19 mouse cellular contexts compared by ENCODE assay signal in genomic region chr8:66433577-66433976, GRCm38 (mm10). TPM values are rescaled to one million over a fixed set of nuclear protein-coding genes. Genes with fewer than 3 reads are reported as not detected.
DNase-seq lines count a peak whose midpoint lies in the region; ATAC-seq and TF ChIP-seq lines count a peak whose summit lies in the region.
"Had no signal": no experiment of that assay in that cellular context is flagged by ENCODE, and none has a peak within 500 bp of the region (broad histone marks: within the 10 kb centered on the region; RNA-seq: fewer than 3 reads in every experiment).

No protein-coding gene starts in this region.

- no peak overlapping the region for H3K27ac ChIP-seq in liver, postnatal 0 days (ENCODE audit: low read depth)
- no peak overlapping the region for H3K27ac ChIP-seq in liver, embryonic 12.5 days
- H3K27ac ChIP-seq in stomach, postnatal 0 days (replicated peaks): no peak overlapping the region
- H3K27ac ChIP-seq in heart, embryonic 11.5 days (ENCODE audit: low read depth, low read length): no peak overlapping the region
- H3K27ac ChIP-seq: embryonic facial prominence, embryonic 12.5 days; forebrain, embryonic 12.5 days; heart, adult 2 months; hindbrain, embryonic 10.5 days; hindbrain, embryonic 14.5 days had no signal

- H3K4me2 ChIP-seq in liver, postnatal 0 days (ENCODE audit: low read depth, low read length): no peak overlapping the region
- no peak overlapping the region for H3K4me2 ChIP-seq in liver, embryonic 12.5 days
- no peak overlapping the region for H3K4me2 ChIP-seq in stomach, postnatal 0 days (replicated peaks; ENCODE audit: low read depth)
- no peak overlapping the region for H3K4me2 ChIP-seq in heart, embryonic 11.5 days
- H3K4me2 ChIP-seq: embryonic facial prominence, embryonic 12.5 days; forebrain, embryonic 12.5 days; heart, embryonic 12.5 days; hindbrain, embryonic 14.5 days had no signal

- in situ Hi-C loops in Patski (cut with MboI; ENCODE audit: low pct_unique_long_range_greater_than_20kb): loop anchor here (25.0 kb wide), 1 partner anchor 1471 kb away; no protein-coding TSS in a partner anchor

- no peaks in the 10 kb centered on the region for H3K9me3 ChIP-seq in liver, postnatal 0 days (ENCODE audit: low read length)
- H3K9me3 ChIP-seq in liver, embryonic 12.5 days (replicated peaks): no peaks in the 10 kb centered on the region
- no peaks in the 10 kb centered on the region for H3K9me3 ChIP-seq in stomach, postnatal 0 days (ENCODE audit: control insufficient read depth, low read length)
- H3K9me3 ChIP-seq in heart, embryonic 11.5 days (replicated peaks; ENCODE audit: control insufficient read depth, low read length): no peaks in the 10 kb centered on the region
- H3K9me3 ChIP-seq: embryonic facial prominence, embryonic 12.5 days; forebrain, embryonic 12.5 days; heart, embryonic 12.5 days; hindbrain, embryonic 10.5 days had no signal

- 0 out of 2 replicates have a peak, but pooled peaks have one; percentile 10 for TF ChIP-seq CTCF in liver, postnatal 0 days (IDR thresholded peaks at IDR 0.05; ENCODE audit: low read depth)
- TF ChIP-seq CTCF in Patski (IDR thresholded peaks at IDR 0.05): peak; percentile 20
- peak; percentile 6; the same call in 1 of the 2 replicates for TF ChIP-seq CTCF in stomach, postnatal 0 days (IDR thresholded peaks at IDR 0.05; ENCODE audit: low read depth)

- no peak overlapping the region for H3K4me3 ChIP-seq in liver, postnatal 0 days (ENCODE audit: low read depth, low read length)
- no peak overlapping the region for H3K4me3 ChIP-seq in liver, embryonic 12.5 days
- no peak overlapping the region for H3K4me3 ChIP-seq in stomach, postnatal 0 days (ENCODE audit: low read depth, low read length)
- H3K4me3 ChIP-seq in heart, embryonic 11.5 days (ENCODE audit: low read depth, low read length): no peak overlapping the region
- H3K4me3 ChIP-seq: embryonic facial prominence, embryonic 12.5 days; forebrain, embryonic 12.5 days; heart, adult 2 months; heart, embryonic 12.5 days; hindbrain, embryonic 10.5 days had no signal

- DNase-seq in liver, postnatal 0 days: no peak
- DNase-seq in ES-CJ7 (ENCODE audit: low read depth, low spot score) (peak; percentile 19), Patski (ENCODE audit: low read depth, low spot score) (no peak)
- no peak for DNase-seq in stomach, postnatal 0 days (ENCODE audit: low spot score)
- DNase-seq in heart, adult 18-20 months: no peak
- DNase-seq: adrenal gland, postnatal 10 days; cerebellum, adult 11-12 months; cerebellum, adult 9-10 months; cerebellum, postnatal 25 days; gastrocnemius, postnatal 10 days; heart, adult 2 months had no signal

- CTCF ChIA-PET in Patski (lab: Charles Lee): interaction anchor here (1.5 kb wide), 1 partner anchor 10 kb away, joined by 6 read pairs; no protein-coding TSS in a partner anchor

- no peak overlapping the region for H3K9ac ChIP-seq in liver, postnatal 0 days (replicated peaks)
- no peak overlapping the region for H3K9ac ChIP-seq in liver, embryonic 12.5 days
- no peak overlapping the region for H3K9ac ChIP-seq in stomach, postnatal 0 days (ENCODE audit: low read length)
- no peak overlapping the region for H3K9ac ChIP-seq in heart, embryonic 11.5 days (ENCODE audit: low read depth, low read length)
- H3K9ac ChIP-seq: embryonic facial prominence, embryonic 12.5 days; forebrain, embryonic 12.5 days; heart, embryonic 12.5 days; hindbrain, embryonic 14.5 days had no signal

- TF ChIP-seq EP300 in liver, postnatal 0 days (IDR thresholded peaks at IDR 0.05; ENCODE audit: low read depth): no peak
- TF ChIP-seq EP300 in stomach, postnatal 0 days (optimal IDR thresholded peaks at IDR 0.05): no peak

- H3K4me1 ChIP-seq in liver, postnatal 0 days (ENCODE audit: insufficient read depth): peaks cover 10% of the 10 kb centered on the region; the same call in 1 of the 2 replicates
- H3K4me1 ChIP-seq in liver, embryonic 12.5 days: 0 out of 2 replicates have a peak, but pooled peaks cover 3% of the 10 kb centered on the region
- no peaks in the 10 kb centered on the region for H3K4me1 ChIP-seq in stomach, postnatal 0 days (replicated peaks; ENCODE audit: control insufficient read depth, insufficient read depth)
- H3K4me1 ChIP-seq in heart, embryonic 11.5 days (ENCODE audit: control insufficient read depth, insufficient read depth, low read length): no peaks in the 10 kb centered on the region
- H3K4me1 ChIP-seq: embryonic facial prominence, embryonic 12.5 days; forebrain, embryonic 12.5 days; heart, embryonic 12.5 days; hindbrain, embryonic 10.5 days had no signal

- H3K27me3 ChIP-seq in liver, postnatal 0 days (ENCODE audit: insufficient read depth, low read length): no peaks in the 10 kb centered on the region
- no peaks in the 10 kb centered on the region for H3K27me3 ChIP-seq in liver, embryonic 12.5 days (replicated peaks)
- peaks cover 6% of the 10 kb centered on the region for H3K27me3 ChIP-seq in Patski
- H3K27me3 ChIP-seq in stomach, postnatal 0 days (ENCODE audit: control insufficient read depth, insufficient read depth, low read length): no peaks in the 10 kb centered on the region
- H3K27me3 ChIP-seq in heart, embryonic 11.5 days (ENCODE audit: control insufficient read depth, insufficient read depth, low read length): no peaks in the 10 kb centered on the region
- H3K27me3 ChIP-seq: embryonic facial prominence, embryonic 12.5 days; forebrain, embryonic 12.5 days; heart, embryonic 12.5 days had no signal

- POLR2A ChIA-PET in Patski (lab: Charles Lee): no interaction called here

- no peak for ATAC-seq in liver, postnatal 0 days
- ATAC-seq in liver, embryonic 12.5 days: no peak
- ATAC-seq in Patski: no peak
- ATAC-seq in stomach, postnatal 0 days (ENCODE audit: low FRiP score, low TSS enrichment): no peak
- no peak for ATAC-seq in heart, embryonic 11.5 days (replicated peaks; ENCODE audit: insufficient number of reproducible peaks, low FRiP score, low TSS enrichment)
- ATAC-seq: forebrain, embryonic 16.5 days had no signal

- H3K36me3 ChIP-seq in liver, postnatal 0 days (replicated peaks; ENCODE audit: insufficient read depth, low read length): no peaks in the 10 kb centered on the region
- H3K36me3 ChIP-seq in liver, embryonic 12.5 days: no peaks in the 10 kb centered on the region
- H3K36me3 ChIP-seq in stomach, postnatal 0 days (ENCODE audit: control insufficient read depth, insufficient read depth, low read length): no peaks in the 10 kb centered on the region
- H3K36me3 ChIP-seq in heart, embryonic 11.5 days (ENCODE audit: control insufficient read depth, insufficient read depth, low read length): no peaks in the 10 kb centered on the region
- H3K36me3 ChIP-seq: embryonic facial prominence, embryonic 12.5 days; forebrain, embryonic 12.5 days; heart, embryonic 12.5 days; hindbrain, embryonic 10.5 days had no signal

RNA-seq across cellular contexts. Expression of gene Tma16, which starts 52.8 kb away (rescaled TPM):
- polyA plus RNA-seq in liver, postnatal 0 days (2015; fragmentation: Nextera tagmentation; extraction: Ambion mirVana): 5.1 and 5.7 TPM in 2 replicates
- 12.2 and 12.7 TPM in 2 replicates for polyA plus RNA-seq in liver, embryonic 12.5 days (2016; fragmentation: Nextera tagmentation; extraction: Ambion mirVana)
- 10.9 TPM for polyA plus RNA-seq in Patski (2021)
- 6.2 and 7.1 TPM in 2 replicates for polyA plus RNA-seq in stomach, postnatal 0 days (2015; fragmentation: Nextera tagmentation; extraction: Ambion mirVana)
- 8.9 and 10.2 TPM in 2 replicates for polyA plus RNA-seq in heart, embryonic 11.5 days (2014; fragmentation: Nextera tagmentation; extraction: Ambion mirVana)
- 1 to 10 TPM; 3.8 to 4.0 TPM for total RNA-seq in heart, adult 18-20 months (2021)
